Mouse (Mus musculus): ENCODE results near the gene Map3k15. TPM values are rescaled to one million over a fixed set of nuclear protein-coding genes. Genes with fewer than 3 reads are reported as not detected.

The Map3k15 gene
- polyA plus RNA-seq, 1 experiment from 2014 or later, result 0.28 TPM

Other genes starting within 250 kb of the Map3k15 start
- 113 and 133 TPM in 2 replicates for gene Pdha1, start 150.0 kb downstream of the Map3k15 start, polyA plus RNA-seq (2014; fragmentation: Nextera tagmentation; extraction: Ambion mirVana)

All from midbrain, embryonic 14.5 days (tissue).